Mouse (Mus musculus): Measurements from ENCODE around the gene Ksr2.

GRCm38 (mm10) chr5:117589266-117589665 is 175.5 kb downstream of the Ksr2 start:
- TF ChIP-seq POLR2A (IDR thresholded peaks at IDR 0.05; ENCODE audit: low read depth, low read length) (no peak), CTCF (IDR thresholded peaks at IDR 0.05; ENCODE audit: extremely low read depth, insufficient read length, insufficient replicate concordance, low read depth, low read length) (no peak)

Measured in small intestine, adult 2 months (tissue).